Mouse (Mus musculus): ENCODE measurements around the gene Il17rd.

- TF ChIP-seq CTCF (IDR thresholded peaks at IDR 0.05) (no peak), EP300 (IDR thresholded peaks at IDR 0.05; ENCODE audit: insufficient read depth, low read depth, low read length) (no peak)
These were observed 103.9 kb downstream of the Il17rd start for GRCm38 (mm10) chr14:27142680-27143079.

All from heart, adult 2 months (tissue).